Mouse (Mus musculus) kidney, embryonic 14.5 days (tissue): ENCODE data around the gene Cep83. TPM values are rescaled to one million over a fixed set of nuclear protein-coding genes. Genes with fewer than 3 reads are reported as not detected.

ENCODE experiments used
- ATAC-seq: fragments of 200-750 bp; cut with Nextera tagmentation; 2 replicates; pipeline ENCODE4 v1.8.0; 2017; ENCODE audit warnings: moderate number of reproducible peaks, mild to moderate bottlenecking, moderate TSS enrichment, moderate library complexity; ENCODE audit not compliant: low FRiP score, low TSS enrichment
- H3K27ac ChIP-seq: fragments of 300-500 bp; sonication (generic); 2 replicates; pipeline ENCODE4 v1.5.1; 2014; ENCODE audit warnings: low read depth, mild to moderate bottlenecking, low read length, moderate library complexity, mixed read lengths
- H3K27me3 ChIP-seq: fragments of 300-500 bp; sonication (generic); 2 replicates; pipeline ENCODE4 v1.6.1; 2014; ENCODE audit warnings: mild to moderate bottlenecking, low read length; ENCODE audit not compliant: control insufficient read depth, insufficient read depth
- H3K36me3 ChIP-seq: fragments of 300-500 bp; sonication (generic); 2 replicates; pipeline ENCODE4 v1.6.1; 2014; ENCODE audit warnings: low read length, mixed read lengths; ENCODE audit not compliant: control insufficient read depth, insufficient read depth
- H3K4me1 ChIP-seq: fragments of 300-500 bp; sonication (generic); 2 replicates; pipeline ENCODE4 v1.6.1; 2014; ENCODE audit warnings: low read length, mixed read lengths; ENCODE audit not compliant: control insufficient read depth, insufficient read depth
- H3K4me2 ChIP-seq: fragments of 300-500 bp; sonication (generic); replicated peaks from 2 replicates; pipeline ENCODE4 v1.6.1; 2014; ENCODE audit warnings: low read depth, mild to moderate bottlenecking, low read length
- H3K4me3 ChIP-seq: fragments of 300-500 bp; sonication (generic); 2 replicates; pipeline ENCODE4 v1.5.1; 2014; ENCODE audit warnings: mild to moderate bottlenecking, low read length
- H3K9ac ChIP-seq: fragments of 300-500 bp; sonication (generic); 2 replicates; pipeline ENCODE4 v1.6.1; 2014; ENCODE audit warnings: low read depth, mild to moderate bottlenecking, low read length, moderate library complexity
- H3K9me3 ChIP-seq: fragments of 300-500 bp; sonication (generic); 2 replicates; pipeline ENCODE4 v1.6.1; 2016; ENCODE audit warnings: low read length; ENCODE audit not compliant: control insufficient read depth
- WGBS: fragments of 180-500 bp; shearing (Covaris S2); extraction: QIAGEN DNeasy Blood & Tissue Kit; methylation state at CpG from one replicate; pipeline ENCODE4 v1.1.7; 2014; 5-methylcytosine and 5-hydroxymethylcytosine counted together
- polyA plus RNA-seq: library from polyadenylated mRNA; unstranded; fragments of >200 nt; fragmentation: Nextera tagmentation; extraction: Ambion mirVana; gene quantifications from 2 replicates; pipeline ENCODE4 v1.2.1, GENCODE M21; 2014

Gene Cep83
- polyA plus RNA-seq, 1 experiment from 2014 or later, result 19.6 TPM

- Histone ChIP-seq H3K4me1 (peaks cover 13% of the 10 kb centered on the region; the same call in 1 of the 2 replicates), H3K36me3 (no peaks in the 10 kb centered on the region), H3K9me3 (no peaks in the 10 kb centered on the region), H3K4me2 (no peak overlapping the region), H3K9ac (no peak overlapping the region), H3K27ac (no peak overlapping the region), H3K27me3 (no peaks in the 10 kb centered on the region), H3K4me3 (no peak overlapping the region)
- 77% methylated on average over 14 of the region's 14 CpGs for WGBS
- ATAC-seq, result no peak
These were observed 139.7 kb downstream of the Cep83 start for GRCm38 (mm10) chr10:94827890-94828733.

- H3K4me2 ChIP-seq, result no peak overlapping the region
- no peak for ATAC-seq
- 90% methylated on average over 7 of the region's 7 CpGs for WGBS
- no peak overlapping the region for H3K27ac ChIP-seq
- H3K27me3 ChIP-seq, result no peaks in the 10 kb centered on the region
- H3K9ac ChIP-seq, result no peak overlapping the region
- no peak overlapping the region for H3K4me3 ChIP-seq
- H3K9me3 ChIP-seq, result no peaks in the 10 kb centered on the region
- H3K4me1 ChIP-seq, result peaks cover 11% of the 10 kb centered on the region; the same call in 1 of the 2 replicates
- H3K36me3 ChIP-seq, result no peaks in the 10 kb centered on the region
These were observed 140.3 kb downstream of the Cep83 start for GRCm38 (mm10) chr10:94828734-94829230.

GRCm38 (mm10) chr10:94829407-94829806, 141.0 kb downstream of the Cep83 start:
- Histone ChIP-seq H3K9me3 (no peaks in the 10 kb centered on the region), H3K27me3 (no peaks in the 10 kb centered on the region), H3K4me2 (no peak overlapping the region), H3K9ac (no peak overlapping the region), H3K27ac (peak overlapping the region; percentile 48; the same call in 1 of the 2 replicates), H3K36me3 (no peaks in the 10 kb centered on the region), H3K4me1 (peaks cover 6% of the 10 kb centered on the region; the same call in 1 of the 2 replicates), H3K4me3 (no peak overlapping the region)
- ATAC-seq, result peak; percentile 63; the same call in 1 of the 2 replicates
- 57% methylated on average over 6 of the region's 6 CpGs for WGBS

- no peak overlapping the region for H3K9ac ChIP-seq
- no peaks in the 10 kb centered on the region for H3K4me1 ChIP-seq
- H3K9me3 ChIP-seq, result no peaks in the 10 kb centered on the region
- WGBS, result 80% methylated on average over 9 of the region's 9 CpGs
- no peak overlapping the region for H3K4me3 ChIP-seq
- no peaks in the 10 kb centered on the region for H3K27me3 ChIP-seq
- no peak for ATAC-seq
- no peak overlapping the region for H3K27ac ChIP-seq
- H3K4me2 ChIP-seq, result no peak overlapping the region
- H3K36me3 ChIP-seq, result no peaks in the 10 kb centered on the region
These were observed 147.4 kb downstream of the Cep83 start for GRCm38 (mm10) chr10:94835874-94836273.
